Mouse (Mus musculus) liver, embryonic 11.5 days (tissue): ENCODE data around the gene Nrxn3. TPM values are rescaled to one million over a fixed set of nuclear protein-coding genes. Genes with fewer than 3 reads are reported as not detected.

Experiments
- ATAC-seq: fragments of 200-750 bp; cut with Nextera tagmentation; replicated peaks from 2 replicates; pipeline ENCODE4 v1.8.0; 2017; ENCODE audit warnings: moderate number of reproducible peaks, mild to moderate bottlenecking, moderate TSS enrichment, moderate library complexity; ENCODE audit not compliant: low FRiP score
- DNase-seq: peaks from one replicate; pipeline ENCODE4 v3.0.0-alpha.2; 2017; ENCODE audit warnings: low spot score
- H3K27ac ChIP-seq: fragments of 300-500 bp; sonication (generic); 2 replicates; pipeline ENCODE4 v1.5.1; 2014; ENCODE audit warnings: mild to moderate bottlenecking, low read depth, low read length, control low read depth
- H3K27me3 ChIP-seq: fragments of 300-500 bp; sonication (generic); replicated peaks from 2 replicates; pipeline ENCODE4 v1.6.1; 2014; ENCODE audit warnings: low read length, mixed read lengths; ENCODE audit not compliant: control insufficient read depth, insufficient read depth
- H3K36me3 ChIP-seq: fragments of 300-500 bp; sonication (generic); 2 replicates; pipeline ENCODE4 v1.6.1; 2014; ENCODE audit warnings: mild to moderate bottlenecking, low read length, moderate library complexity, mixed read lengths; ENCODE audit not compliant: control insufficient read depth, insufficient read depth
- H3K4me1 ChIP-seq: fragments of 300-500 bp; sonication (generic); replicated peaks from 2 replicates; pipeline ENCODE4 v1.6.1; 2014; ENCODE audit warnings: low read length, mixed read lengths; ENCODE audit not compliant: control insufficient read depth, insufficient read depth
- H3K4me2 ChIP-seq: fragments of 300-500 bp; sonication (generic); 2 replicates; pipeline ENCODE4 v1.6.1; 2014; ENCODE audit warnings: mild to moderate bottlenecking, control low read depth, moderate library complexity
- H3K4me3 ChIP-seq: fragments of 300-500 bp; sonication (generic); 2 replicates; pipeline ENCODE4 v1.5.1; 2014; ENCODE audit warnings: low read depth, low read length, control low read depth
- H3K9ac ChIP-seq: fragments of 300-500 bp; sonication (generic); 2 replicates; pipeline ENCODE4 v1.6.1; 2014; ENCODE audit warnings: low read depth, low read length, control low read depth
- H3K9me3 ChIP-seq: fragments of 300-500 bp; sonication (generic); 2 replicates; pipeline ENCODE4 v1.6.1; 2016; ENCODE audit warnings: low read length, inconsistent platforms, mixed read lengths; ENCODE audit not compliant: control insufficient read depth
- WGBS: fragments of 180-500 bp; shearing (Covaris S2); extraction: QIAGEN DNeasy Blood & Tissue Kit; methylation state at CpG from one replicate; pipeline ENCODE4 v1.1.7; 2014; 5-methylcytosine and 5-hydroxymethylcytosine counted together
- polyA plus RNA-seq: library from polyadenylated mRNA; unstranded; fragments of >200 nt; fragmentation: Nextera tagmentation; extraction: Ambion mirVana; gene quantifications from 2 replicates; pipeline ENCODE4 v1.2.1, GENCODE M21; 2014

Gene Nrxn3
- polyA plus RNA-seq, 1 experiment from 2014 or later = 3.3 TPM

DNA sequence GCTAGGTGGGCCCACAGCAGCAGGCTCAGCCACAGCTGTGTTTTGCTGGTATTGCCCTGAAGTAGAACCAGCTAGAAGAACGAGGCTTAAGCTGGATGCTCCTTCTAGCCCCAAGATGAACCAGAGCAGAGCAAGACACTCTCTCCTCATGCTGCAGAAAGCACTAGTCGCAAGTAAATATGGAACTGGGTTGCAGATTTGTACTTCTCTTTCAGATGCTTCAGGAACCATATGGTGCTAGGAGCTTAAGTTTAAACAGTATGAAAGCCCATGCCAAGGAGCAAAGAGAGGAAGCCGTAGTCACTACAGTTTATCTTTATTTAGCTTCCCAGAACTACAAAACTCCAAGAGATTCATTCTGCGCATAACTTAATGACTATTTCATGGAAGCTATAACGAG, 1254.8 kb downstream of the Nrxn3 start:
- H3K9me3 ChIP-seq = no peaks in the 10 kb centered on the region
- WGBS = 74% methylated on average over 5 of the region's 5 CpGs
- H3K27me3 ChIP-seq = no peaks in the 10 kb centered on the region
- H3K9ac ChIP-seq = no peak overlapping the region
- H3K36me3 ChIP-seq = no peaks in the 10 kb centered on the region
- ATAC-seq (no peak), DNase-seq (no peak)
- H3K4me1 ChIP-seq = no peaks in the 10 kb centered on the region
- H3K4me2 ChIP-seq = no peak overlapping the region
- no peak overlapping the region for H3K4me3 ChIP-seq
- H3K27ac ChIP-seq = no peak overlapping the region

GRCm38 (mm10) chr12:89979190-89979589, 1256.5 kb downstream of the Nrxn3 start:
- H3K27ac ChIP-seq = no peak overlapping the region
- no peak overlapping the region for H3K4me2 ChIP-seq
- H3K4me3 ChIP-seq = no peak overlapping the region
- H3K4me1 ChIP-seq = no peaks in the 10 kb centered on the region
- H3K9ac ChIP-seq = no peak overlapping the region
- H3K9me3 ChIP-seq = no peaks in the 10 kb centered on the region
- no peak for ATAC-seq
- no peaks in the 10 kb centered on the region for H3K27me3 ChIP-seq
- DNase-seq = no peak
- H3K36me3 ChIP-seq = no peaks in the 10 kb centered on the region
- WGBS = 69% methylated on average over 1 of the region's 1 CpGs

DNA sequence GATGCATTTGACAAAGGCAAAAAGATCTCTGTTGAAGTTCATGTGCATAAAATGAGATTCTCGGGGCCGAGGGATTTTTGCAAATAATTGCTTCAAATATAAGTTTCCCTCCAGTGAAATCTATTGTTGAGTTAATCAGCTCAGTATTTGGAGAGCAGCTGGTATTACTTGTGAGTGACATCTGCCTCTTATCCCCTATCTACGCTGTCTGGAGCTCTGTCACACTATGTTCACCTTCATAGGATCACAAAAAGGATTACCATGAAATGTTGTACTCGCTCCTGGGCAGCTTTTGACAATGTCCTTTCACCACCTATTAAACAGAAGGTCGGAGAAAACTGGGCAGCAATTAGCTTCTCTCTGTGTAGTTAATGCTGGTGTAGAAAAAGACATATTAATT, 1259.8 kb downstream of the Nrxn3 start:
- H3K4me3 ChIP-seq = no peak overlapping the region
- H3K27me3 ChIP-seq = no peaks in the 10 kb centered on the region
- H3K4me1 ChIP-seq = no peaks in the 10 kb centered on the region
- DNase-seq (no peak), ATAC-seq (no peak)
- H3K9me3 ChIP-seq = no peaks in the 10 kb centered on the region
- no peak overlapping the region for H3K9ac ChIP-seq
- no peaks in the 10 kb centered on the region for H3K36me3 ChIP-seq
- H3K27ac ChIP-seq = no peak overlapping the region
- 79% methylated on average over 5 of the region's 5 CpGs for WGBS
- H3K4me2 ChIP-seq = no peak overlapping the region

DNA sequence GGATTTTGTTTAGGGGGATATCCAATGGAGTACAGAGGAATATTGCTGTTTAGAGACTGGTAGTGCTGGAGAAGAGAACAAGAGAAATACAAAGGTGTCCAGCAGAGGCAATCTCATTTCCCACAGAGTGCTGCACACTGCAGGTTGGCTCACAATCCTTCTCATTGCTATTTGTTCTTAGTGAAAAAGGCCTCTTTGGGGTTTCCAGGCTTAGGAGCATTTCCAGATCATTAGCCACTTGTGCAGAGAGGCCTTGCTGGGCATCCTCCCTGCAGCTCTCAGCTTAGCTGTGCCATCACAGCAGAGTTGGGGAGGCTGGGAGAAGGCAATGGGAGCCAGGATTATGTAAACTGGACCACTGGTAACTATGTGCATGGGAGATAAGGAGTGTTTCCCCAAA, 1260.7 kb downstream of the Nrxn3 start:
- Histone ChIP-seq H3K36me3 (no peaks in the 10 kb centered on the region), H3K27ac (no peak overlapping the region), H3K4me3 (no peak overlapping the region), H3K9me3 (no peaks in the 10 kb centered on the region), H3K4me2 (no peak overlapping the region), H3K9ac (no peak overlapping the region), H3K27me3 (no peaks in the 10 kb centered on the region), H3K4me1 (no peaks in the 10 kb centered on the region)
- DNase-seq (no peak), ATAC-seq (no peak)

DNA sequence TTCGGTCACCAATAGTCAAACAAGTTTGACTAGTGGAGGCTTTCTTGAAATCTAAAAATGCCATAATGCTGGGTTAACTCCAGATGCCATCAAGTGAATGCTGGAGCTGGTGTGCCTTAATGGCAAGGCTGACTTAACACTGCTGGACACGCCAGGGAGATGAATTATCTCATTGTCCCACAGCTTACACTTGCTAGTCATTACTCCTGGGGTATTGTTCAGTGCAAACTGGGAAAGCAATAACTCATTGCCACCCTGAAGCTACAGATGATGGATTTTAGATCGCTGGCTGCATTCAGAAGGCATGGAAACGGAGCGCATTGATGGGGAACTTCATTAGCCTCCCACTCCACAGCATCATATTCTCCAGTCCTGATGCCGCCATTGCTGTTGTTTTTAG, 1263.5 kb downstream of the Nrxn3 start:
- Histone ChIP-seq H3K27me3 (no peaks in the 10 kb centered on the region), H3K9me3 (no peaks in the 10 kb centered on the region), H3K27ac (no peak overlapping the region), H3K9ac (no peak overlapping the region), H3K36me3 (no peaks in the 10 kb centered on the region), H3K4me2 (no peak overlapping the region), H3K4me3 (no peak overlapping the region), H3K4me1 (no peaks in the 10 kb centered on the region)
- 71% methylated on average over 6 of the region's 6 CpGs for WGBS
- DNase-seq = no peak
- ATAC-seq = no peak

DNA sequence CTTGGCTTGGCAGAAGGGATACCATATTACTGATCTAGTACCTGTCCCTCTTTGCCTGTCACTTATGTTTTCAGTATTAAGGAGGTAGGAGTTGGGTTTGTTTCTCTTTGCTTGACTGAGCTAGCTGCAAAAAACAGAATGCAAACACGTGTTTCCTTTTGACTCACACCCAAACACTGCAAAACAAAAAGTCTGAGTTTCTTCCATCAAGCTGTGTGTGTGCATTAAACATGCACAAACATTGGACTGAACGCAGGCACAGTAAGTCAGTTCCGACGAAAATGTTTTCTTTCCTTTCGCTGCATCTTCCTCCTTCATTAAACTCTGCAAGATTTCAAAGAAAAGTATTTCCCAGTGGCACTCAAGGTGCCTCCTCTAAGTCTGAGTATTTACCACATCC, 1270.6 kb downstream of the Nrxn3 start:
- Histone ChIP-seq H3K27ac (no peak overlapping the region), H3K36me3 (no peaks in the 10 kb centered on the region), H3K27me3 (no peaks in the 10 kb centered on the region), H3K4me1 (no peaks in the 10 kb centered on the region), H3K4me2 (no peak overlapping the region), H3K9me3 (no peaks in the 10 kb centered on the region), H3K9ac (no peak overlapping the region), H3K4me3 (no peak overlapping the region)
- no peak for ATAC-seq
- no peak for DNase-seq
- WGBS = 75% methylated on average over 5 of the region's 5 CpGs

GRCm38 (mm10) chr12:89995392-89995791, 1272.7 kb downstream of the Nrxn3 start:
- ATAC-seq = no peak
- no peaks in the 10 kb centered on the region for H3K4me1 ChIP-seq
- H3K36me3 ChIP-seq = no peaks in the 10 kb centered on the region
- DNase-seq = no peak
- no peak overlapping the region for H3K9ac ChIP-seq
- no peak overlapping the region for H3K4me2 ChIP-seq
- H3K9me3 ChIP-seq = no peaks in the 10 kb centered on the region
- no peaks in the 10 kb centered on the region for H3K27me3 ChIP-seq
- no peak overlapping the region for H3K4me3 ChIP-seq
- WGBS = 73% methylated on average over 4 of the region's 4 CpGs
- H3K27ac ChIP-seq = no peak overlapping the region

GRCm38 (mm10) chr12:90010280-90010679, 1287.6 kb downstream of the Nrxn3 start:
- WGBS = 68% methylated on average over 2 of the region's 2 CpGs
- Histone ChIP-seq H3K36me3 (no peaks in the 10 kb centered on the region), H3K9ac (no peak overlapping the region), H3K4me2 (no peak overlapping the region), H3K27me3 (no peaks in the 10 kb centered on the region), H3K9me3 (no peaks in the 10 kb centered on the region), H3K4me3 (no peak overlapping the region), H3K4me1 (no peaks in the 10 kb centered on the region), H3K27ac (no peak overlapping the region)
- ATAC-seq (no peak), DNase-seq (no peak)

DNA sequence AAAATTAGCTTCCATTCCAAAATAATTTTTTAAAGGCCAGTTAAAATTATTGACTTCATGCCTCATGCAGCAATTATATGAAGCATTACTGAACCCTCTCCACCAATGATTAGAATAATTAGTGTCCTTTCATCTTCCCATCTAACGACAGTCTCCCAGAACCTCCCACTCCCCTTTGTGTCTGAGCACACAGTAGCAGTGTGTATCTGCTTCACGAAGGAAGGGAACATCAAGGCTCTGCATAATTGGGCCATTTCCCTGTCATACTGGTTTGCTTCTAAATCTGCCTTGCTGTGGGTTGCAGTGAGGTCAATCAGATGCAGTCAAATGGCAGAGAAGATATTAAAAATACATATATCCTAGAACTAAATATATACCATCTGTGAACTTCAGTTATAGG, 1291.3 kb downstream of the Nrxn3 start:
- Histone ChIP-seq H3K4me1 (no peaks in the 10 kb centered on the region), H3K27me3 (no peaks in the 10 kb centered on the region), H3K4me2 (no peak overlapping the region), H3K9me3 (no peaks in the 10 kb centered on the region), H3K27ac (no peak overlapping the region), H3K36me3 (no peaks in the 10 kb centered on the region), H3K4me3 (no peak overlapping the region), H3K9ac (no peak overlapping the region)
- WGBS = 69% methylated on average over 2 of the region's 2 CpGs
- DNase-seq (no peak), ATAC-seq (no peak)
